In the genomic region with DNA sequence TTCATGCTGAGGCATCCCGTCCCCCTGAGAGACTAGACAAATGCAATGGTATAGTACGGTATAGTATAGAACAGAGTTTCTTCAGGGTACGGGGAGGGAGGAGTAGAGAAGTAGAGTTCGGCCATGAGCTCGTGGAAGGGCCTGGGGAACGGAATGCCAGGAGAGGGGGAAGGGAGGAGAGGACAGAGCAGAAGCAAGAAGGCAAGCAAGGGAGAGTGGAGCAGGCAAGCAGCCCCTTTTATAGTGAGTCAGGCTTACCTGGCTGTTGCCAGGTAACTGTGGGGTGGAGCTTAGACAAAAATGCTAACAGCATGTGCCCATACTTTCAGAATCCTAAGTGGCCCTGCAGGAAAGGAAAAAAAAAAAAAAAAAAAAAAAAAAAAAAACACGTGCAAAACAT, we compare ENCODE assay signal across 11 mouse cellular contexts.
DNase-seq lines count a peak whose midpoint lies in the region; ATAC-seq and TF ChIP-seq lines count a peak whose summit lies in the region.
"Had no signal": no experiment of that assay in that cellular context is flagged by ENCODE, and none has a peak within 500 bp of the region (broad histone marks: within the 10 kb centered on the region; RNA-seq: fewer than 3 reads in every experiment).

No protein-coding gene starts in this region.

- no peak overlapping the region for H3K4me3 ChIP-seq in lung, embryonic 14.5 days (ENCODE audit: low read depth, low read length)
- no peak overlapping the region for H3K4me3 ChIP-seq in embryonic facial prominence, embryonic 14.5 days (ENCODE audit: low read depth, low read length)
- H3K4me3 ChIP-seq in limb, embryonic 13.5 days, result no peak overlapping the region
- no peak overlapping the region for H3K4me3 ChIP-seq in cerebellum, adult 2 months (replicated peaks; ENCODE audit: insufficient read depth, low read depth, low read length)
- H3K4me3 ChIP-seq: megakaryocyte, embryonic 14.5 days; neural tube, embryonic 12.5 days had no signal

- H3K9ac ChIP-seq in lung, embryonic 14.5 days, result no peak overlapping the region
- peak overlapping the region; percentile 34 for H3K9ac ChIP-seq in embryonic facial prominence, embryonic 14.5 days (ENCODE audit: low read depth, low read length)
- no peak overlapping the region for H3K9ac ChIP-seq in limb, embryonic 13.5 days
- H3K9ac ChIP-seq: neural tube, embryonic 12.5 days had no signal

- H3K27ac ChIP-seq in lung, embryonic 14.5 days (ENCODE audit: low read depth), result no peak overlapping the region
- peak overlapping the region; percentile 58; the same call in 1 of the 2 replicates for H3K27ac ChIP-seq in embryonic facial prominence, embryonic 14.5 days (replicated peaks; ENCODE audit: low read depth, low read length)
- H3K27ac ChIP-seq in limb, embryonic 13.5 days, result peak overlapping the region; percentile 90
- H3K27ac ChIP-seq in cerebellum, adult 2 months (ENCODE audit: insufficient read depth, low read length), result no peak overlapping the region
- H3K27ac ChIP-seq: neural tube, embryonic 12.5 days had no signal

- H3K36me3 ChIP-seq in lung, embryonic 14.5 days (ENCODE audit: insufficient read depth), result no peaks in the 10 kb centered on the region
- no peaks in the 10 kb centered on the region for H3K36me3 ChIP-seq in embryonic facial prominence, embryonic 14.5 days (ENCODE audit: control insufficient read depth, insufficient read depth, low read length)
- no peaks in the 10 kb centered on the region for H3K36me3 ChIP-seq in limb, embryonic 13.5 days
- H3K36me3 ChIP-seq: neural tube, embryonic 12.5 days had no signal

- peak; percentile 71 for ATAC-seq in lung, embryonic 14.5 days (ENCODE audit: insufficient read depth)
- ATAC-seq in embryonic facial prominence, embryonic 14.5 days (ENCODE audit: low read depth), result no peak; the same call in 1 of the 2 replicates
- 0 out of 2 replicates have a peak, but pooled peaks have one; percentile 37 for ATAC-seq in limb, embryonic 13.5 days (ENCODE audit: low FRiP score, low read depth)

- no peak for TF ChIP-seq CTCF in lung, embryonic 14.5 days (IDR thresholded peaks at IDR 0.05; ENCODE audit: low read depth)
- TF ChIP-seq CTCF in cerebellum, adult 2 months (IDR thresholded peaks at IDR 0.05; ENCODE audit: borderline replicate concordance, insufficient read depth, low read depth, low read length), result no peak

- H3K4me2 ChIP-seq in lung, embryonic 14.5 days, result peak overlapping the region; percentile 32
- H3K4me2 ChIP-seq in embryonic facial prominence, embryonic 14.5 days (ENCODE audit: low read depth, low read length), result peak overlapping the region; percentile 38
- H3K4me2 ChIP-seq in limb, embryonic 13.5 days (replicated peaks), result peak overlapping the region; percentile 38

- H3K4me1 ChIP-seq in lung, embryonic 14.5 days (ENCODE audit: insufficient read depth), result no peaks in the 10 kb centered on the region
- H3K4me1 ChIP-seq in embryonic facial prominence, embryonic 14.5 days (ENCODE audit: control insufficient read depth, insufficient read depth, low read length), result peaks cover 32% of the 10 kb centered on the region
- H3K4me1 ChIP-seq in limb, embryonic 13.5 days, result peaks cover 40% of the 10 kb centered on the region
- H3K4me1 ChIP-seq in cerebellum, adult 2 months (ENCODE audit: control insufficient read depth, insufficient read depth, low read length), result no peaks in the 10 kb centered on the region
- H3K4me1 ChIP-seq: megakaryocyte, embryonic 14.5 days had no signal

- whole genome bisulfite sequencing in lung, embryonic 14.5 days, result 49% methylated on average over 7 of the region's 7 CpGs
- 29% methylated on average over 7 of the region's 7 CpGs for WGBS in embryonic facial prominence, embryonic 14.5 days
- WGBS in limb, embryonic 13.5 days, result 38% methylated on average over 7 of the region's 7 CpGs
- 59% methylated on average over 7 of the region's 7 CpGs for WGBS in cerebellum, adult 2 months

- DNase-seq in heart, adult 11 months, result peak; percentile 85
- DNase-seq in heart, adult 18-20 months, result no peak
- peak; percentile 52 for DNase-seq in lung, embryonic 14.5 days
- DNase-seq in lung, postnatal 4 days, result no peak
- DNase-seq in embryonic facial prominence, embryonic 14.5 days (ENCODE audit: low spot score), result no peak
- DNase-seq in layer of hippocampus, postnatal 25 days (ENCODE audit: extremely low spot score in 1 of 2, low spot score in 1 of 2), result no peak
- no peak for DNase-seq in cerebellum, adult 2 months
- DNase-seq: cerebellum, adult 9-11 months had no signal

- no peak for TF ChIP-seq POLR2A in cerebellum, adult 2 months (IDR thresholded peaks at IDR 0.05; ENCODE audit: borderline replicate concordance, insufficient read depth, low read length)

- H3K27me3 ChIP-seq in lung, embryonic 14.5 days (ENCODE audit: insufficient read depth, low read length), result no peaks in the 10 kb centered on the region
- H3K27me3 ChIP-seq in embryonic facial prominence, embryonic 14.5 days (replicated peaks; ENCODE audit: control insufficient read depth, insufficient read depth, low read length), result no peaks in the 10 kb centered on the region
- H3K27me3 ChIP-seq in limb, embryonic 13.5 days, result no peaks in the 10 kb centered on the region
- H3K27me3 ChIP-seq in cerebellum, adult 2 months (ENCODE audit: control insufficient read depth, insufficient read depth, low read length), result no peaks in the 10 kb centered on the region
- H3K27me3 ChIP-seq: megakaryocyte, embryonic 14.5 days; neural tube, embryonic 12.5 days had no signal

- no peaks in the 10 kb centered on the region for H3K9me3 ChIP-seq in lung, embryonic 14.5 days (ENCODE audit: low read depth, low read length)
- no peaks in the 10 kb centered on the region for H3K9me3 ChIP-seq in embryonic facial prominence, embryonic 14.5 days (ENCODE audit: control insufficient read depth, low read length)
- H3K9me3 ChIP-seq in limb, embryonic 13.5 days, result no peaks in the 10 kb centered on the region
- H3K9me3 ChIP-seq: neural tube, embryonic 12.5 days had no signal

Comparison
In these comparisons a context has a peak if more than half of its experiments do, and no peak if none do; other contexts are left out.
1. DNase-seq: peak in heart, adult 11 months (single experiment) and lung, embryonic 14.5 days (single experiment); none in heart, adult 18-20 months (0 of 2), lung, postnatal 4 days (0 of 2), embryonic facial prominence, embryonic 14.5 days (single experiment), layer of hippocampus, postnatal 25 days (0 of 2) and cerebellum, adult 2 months (0 of 2).
2. H3K27ac ChIP-seq: peak in embryonic facial prominence, embryonic 14.5 days (single experiment) and limb, embryonic 13.5 days (single experiment); none in lung, embryonic 14.5 days (single experiment) and cerebellum, adult 2 months (single experiment).
3. Peak in every context shown above with its lines, with median percentiles within 50 percentile points of each other: H3K4me2 ChIP-seq.